Mouse (Mus musculus) heart, embryonic 13.5 days (tissue): ENCODE results near the gene Dut. TPM values are rescaled to one million over a fixed set of nuclear protein-coding genes. Genes with fewer than 3 reads are reported as not detected.

Source experiments
- ATAC-seq: fragments of 200-750 bp; cut with Nextera tagmentation; 2 replicates; pipeline ENCODE4 v1.8.0; 2017; ENCODE audit warnings: moderate TSS enrichment; ENCODE audit not compliant: insufficient number of reproducible peaks, low FRiP score, low TSS enrichment; ENCODE audit errors: extremely low read depth
- H3K27ac ChIP-seq: fragments of 300-500 bp; sonication (generic); replicated peaks from 2 replicates; pipeline ENCODE4 v1.5.1; 2015; ENCODE audit warnings: moderate library complexity, mild to moderate bottlenecking, inconsistent platforms
- H3K27me3 ChIP-seq: fragments of 300-500 bp; sonication (generic); replicated peaks from 2 replicates; pipeline ENCODE4 v1.6.1; 2015; ENCODE audit warnings: mild to moderate bottlenecking, inconsistent platforms
- H3K36me3 ChIP-seq: fragments of 300-500 bp; sonication (generic); 2 replicates; pipeline ENCODE4 v1.6.1; 2015; ENCODE audit warnings: mild to moderate bottlenecking, inconsistent platforms
- H3K4me1 ChIP-seq: fragments of 300-500 bp; sonication (generic); 2 replicates; pipeline ENCODE4 v1.6.1; 2015; ENCODE audit warnings: inconsistent platforms
- H3K4me2 ChIP-seq: fragments of 300-500 bp; sonication (generic); 2 replicates; pipeline ENCODE4 v1.6.1; 2015; ENCODE audit warnings: inconsistent platforms, mild to moderate bottlenecking, moderate library complexity
- H3K4me3 ChIP-seq: fragments of 300-500 bp; sonication (generic); 2 replicates; pipeline ENCODE4 v1.5.1; 2015; ENCODE audit warnings: moderate library complexity, mild to moderate bottlenecking, inconsistent platforms
- H3K9ac ChIP-seq: fragments of 300-500 bp; sonication (generic); 2 replicates; pipeline ENCODE4 v1.6.1; 2015; ENCODE audit warnings: inconsistent platforms, mild to moderate bottlenecking, moderate library complexity
- H3K9me3 ChIP-seq: fragments of 300-500 bp; sonication (generic); 2 replicates; pipeline ENCODE4 v1.6.1; 2016; ENCODE audit warnings: inconsistent platforms
- WGBS: fragments of 180-500 bp; shearing (Covaris S2); methylation state at CpG from one replicate; pipeline ENCODE4 v1.1.7; 2015; ENCODE audit warnings: mixed read lengths; 5-methylcytosine and 5-hydroxymethylcytosine counted together
- polyA plus RNA-seq: library from polyadenylated mRNA; unstranded; fragments of >200 nt; fragmentation: Nextera tagmentation; extraction: Ambion mirVana; gene quantifications from 2 replicates; pipeline ENCODE4 v1.2.1, GENCODE M21; 2015

The Dut gene
- polyA plus RNA-seq = 113 and 127 TPM in 2 replicates

- peak within 1 kb of the TSS; percentile 89 for H3K9ac ChIP-seq
- under 1% methylated on average over 92 of the region's 96 CpGs for WGBS
- peak within 1 kb of the TSS; percentile 75 for H3K4me2 ChIP-seq
- H3K4me3 ChIP-seq = peak within 1 kb of the TSS; percentile 70
- peak; percentile 96 for ATAC-seq
- peaks cover 33% of the 10 kb centered on the region for H3K36me3 ChIP-seq
- H3K4me1 ChIP-seq = peaks cover 33% of the 10 kb centered on the region
- no peaks in the 10 kb centered on the region for H3K27me3 ChIP-seq
- no peaks in the 10 kb centered on the region for H3K9me3 ChIP-seq
- peak within 1 kb of the TSS; percentile 94 for H3K27ac ChIP-seq
Measured at GRCm38 (mm10) chr2:125247108-125247961, at the start of gene Dut. Dut (plus strand) TSS chr2:125247190.

- WGBS = 81% methylated on average over 14 of the region's 14 CpGs
- H3K4me2 ChIP-seq = no peak overlapping the region
- H3K4me1 ChIP-seq = peaks cover 19% of the 10 kb centered on the region
- no peaks in the 10 kb centered on the region for H3K27me3 ChIP-seq
- no peak for ATAC-seq
- no peak overlapping the region for H3K9ac ChIP-seq
- H3K4me3 ChIP-seq = no peak overlapping the region
- 0 out of 2 replicates have a peak, but pooled peaks cover 6% of the 10 kb centered on the region for H3K9me3 ChIP-seq
- H3K36me3 ChIP-seq = no peaks in the 10 kb centered on the region
- H3K27ac ChIP-seq = no peak overlapping the region
Measured at GRCm38 (mm10) chr2:125208894-125209596, 37.9 kb upstream of the Dut start.

GRCm38 (mm10) chr2:125211831-125212510 lies 35.0 kb upstream of the Dut start:
- 0 out of 2 replicates have a peak, but pooled peaks cover 6% of the 10 kb centered on the region for H3K9me3 ChIP-seq
- H3K27me3 ChIP-seq = no peaks in the 10 kb centered on the region
- no peaks in the 10 kb centered on the region for H3K36me3 ChIP-seq
- ATAC-seq = no peak
- H3K4me1 ChIP-seq = peaks cover 19% of the 10 kb centered on the region
- H3K27ac ChIP-seq = no peak overlapping the region
- WGBS = 52% methylated on average over 10 of the region's 10 CpGs
- 0 out of 2 replicates have a peak overlapping the region, but pooled peaks have one; percentile 11 for H3K9ac ChIP-seq
- H3K4me2 ChIP-seq = no peak overlapping the region
- no peak overlapping the region for H3K4me3 ChIP-seq

- Histone ChIP-seq H3K4me2 (no peak overlapping the region), H3K36me3 (no peaks in the 10 kb centered on the region), H3K27me3 (no peaks in the 10 kb centered on the region), H3K4me1 (peaks cover 25% of the 10 kb centered on the region), H3K9ac (no peak overlapping the region), H3K9me3 (no peaks in the 10 kb centered on the region), H3K27ac (no peak overlapping the region), H3K4me3 (no peak overlapping the region)
- ATAC-seq = no peak
- WGBS = 3% methylated on average over 3 of the region's 3 CpGs
Measured at GRCm38 (mm10) chr2:125214592-125214991, 32.4 kb upstream of the Dut start.

GRCm38 (mm10) chr2:125217286-125217685 lies 29.7 kb upstream of the Dut start:
- H3K4me1 ChIP-seq = peaks cover 16% of the 10 kb centered on the region
- no peak overlapping the region for H3K27ac ChIP-seq
- WGBS = 64% methylated on average over 6 of the region's 6 CpGs
- H3K27me3 ChIP-seq = no peaks in the 10 kb centered on the region
- H3K4me3 ChIP-seq = no peak overlapping the region
- H3K9ac ChIP-seq = no peak overlapping the region
- no peak overlapping the region for H3K4me2 ChIP-seq
- no peaks in the 10 kb centered on the region for H3K36me3 ChIP-seq
- no peaks in the 10 kb centered on the region for H3K9me3 ChIP-seq
- ATAC-seq = no peak

GRCm38 (mm10) chr2:125218566-125218965 lies 28.4 kb upstream of the Dut start:
- H3K9ac ChIP-seq = no peak overlapping the region

GRCm38 (mm10) chr2:125219268-125219667 lies 27.7 kb upstream of the Dut start:
- H3K4me1 ChIP-seq = peaks cover 10% of the 10 kb centered on the region
- no peaks in the 10 kb centered on the region for H3K27me3 ChIP-seq
- H3K36me3 ChIP-seq = no peaks in the 10 kb centered on the region
- no peak overlapping the region for H3K9ac ChIP-seq
- peak overlapping the region; percentile 48 for H3K27ac ChIP-seq
- H3K4me3 ChIP-seq = no peak overlapping the region
- H3K9me3 ChIP-seq = no peaks in the 10 kb centered on the region
- WGBS = 40% methylated on average over 3 of the region's 3 CpGs
- ATAC-seq = no peak
- no peak overlapping the region for H3K4me2 ChIP-seq

More at GRCm38 (mm10) chr2:125218566-125218965, 28.4 kb upstream of the Dut start:
- no peak overlapping the region for H3K27ac ChIP-seq
- no peak overlapping the region for H3K4me2 ChIP-seq
- H3K27me3 ChIP-seq = no peaks in the 10 kb centered on the region
- no peak for ATAC-seq
- 89% methylated on average over 1 of the region's 1 CpGs for WGBS
- no peaks in the 10 kb centered on the region for H3K36me3 ChIP-seq
- H3K4me3 ChIP-seq = no peak overlapping the region
- peaks cover 10% of the 10 kb centered on the region for H3K4me1 ChIP-seq
- no peaks in the 10 kb centered on the region for H3K9me3 ChIP-seq

GRCm38 (mm10) chr2:125221673-125222072 lies 25.3 kb upstream of the Dut start:
- H3K4me2 ChIP-seq = no peak overlapping the region
- H3K36me3 ChIP-seq = no peaks in the 10 kb centered on the region
- 73% methylated on average over 1 of the region's 1 CpGs for WGBS

GRCm38 (mm10) chr2:125228472-125229409 lies 18.2 kb upstream of the Dut start:
- H3K27me3 ChIP-seq = no peaks in the 10 kb centered on the region
- no peaks in the 10 kb centered on the region for H3K36me3 ChIP-seq
- no peak overlapping the region for H3K4me2 ChIP-seq
- H3K4me1 ChIP-seq = peaks cover 7% of the 10 kb centered on the region
- no peak for ATAC-seq
- no peak overlapping the region for H3K9ac ChIP-seq
- WGBS = 54% methylated on average over 11 of the region's 11 CpGs
- H3K4me3 ChIP-seq = no peak overlapping the region
- H3K9me3 ChIP-seq = no peaks in the 10 kb centered on the region
- H3K27ac ChIP-seq = no peak overlapping the region

More at GRCm38 (mm10) chr2:125221673-125222072, 25.3 kb upstream of the Dut start:
- no peak overlapping the region for H3K27ac ChIP-seq
- H3K4me3 ChIP-seq = no peak overlapping the region
- no peaks in the 10 kb centered on the region for H3K27me3 ChIP-seq
- H3K4me1 ChIP-seq = peaks cover 10% of the 10 kb centered on the region
- no peak for ATAC-seq
- H3K9ac ChIP-seq = no peak overlapping the region
- no peaks in the 10 kb centered on the region for H3K9me3 ChIP-seq

GRCm38 (mm10) chr2:125232183-125232582 lies 14.8 kb upstream of the Dut start:
- WGBS = 85% methylated on average over 4 of the region's 4 CpGs
- Histone ChIP-seq H3K9me3 (no peaks in the 10 kb centered on the region), H3K9ac (no peak overlapping the region), H3K4me2 (no peak overlapping the region), H3K4me1 (peaks cover 13% of the 10 kb centered on the region), H3K4me3 (no peak overlapping the region), H3K27me3 (no peaks in the 10 kb centered on the region), H3K36me3 (no peaks in the 10 kb centered on the region), H3K27ac (no peak overlapping the region)
- no peak for ATAC-seq
